In the genomic region with DNA sequence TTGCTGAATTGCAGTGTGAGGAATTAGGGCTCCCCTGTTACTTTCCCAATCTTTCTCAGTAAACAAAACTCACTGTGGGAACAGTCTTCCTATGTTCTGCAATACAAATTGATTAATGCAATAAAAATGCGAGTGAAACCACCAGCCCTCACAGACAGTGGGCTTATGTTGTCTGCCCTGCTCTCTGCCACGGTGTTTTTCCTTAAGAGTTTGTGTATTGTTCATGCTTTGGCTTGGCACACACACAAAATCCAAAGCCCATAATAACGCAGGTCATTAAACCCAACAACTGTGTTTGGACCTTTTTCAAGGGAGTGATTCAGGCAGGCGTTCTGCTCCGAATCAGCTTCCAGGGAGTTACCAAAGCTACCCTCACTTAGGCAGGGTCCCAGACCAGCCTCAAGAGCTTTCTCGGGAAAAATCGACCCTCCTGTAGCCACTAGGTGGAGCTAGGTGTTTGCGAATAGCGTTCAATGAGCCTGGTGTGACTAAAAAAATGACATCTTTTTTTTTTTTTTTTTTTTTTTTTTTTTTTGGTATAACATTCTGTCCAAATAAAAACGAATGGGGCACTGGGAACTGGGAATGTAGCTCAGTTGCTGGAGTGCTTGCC, we compare ENCODE assay signal across 8 mouse cellular contexts. TPM values are rescaled to one million over a fixed set of nuclear protein-coding genes. Genes with fewer than 3 reads are reported as not detected.
DNase-seq lines count a peak whose midpoint lies in the region; ATAC-seq and TF ChIP-seq lines count a peak whose summit lies in the region.

No protein-coding gene starts in this region.

- peak; percentile 77 for DNase-seq in 416B (ENCODE audit: low read depth)
- peak; percentile 88 for DNase-seq in Patski (ENCODE audit: low read depth, low spot score)
- peak; percentile 55 to 61 for DNase-seq in cerebellum, postnatal 36 days
- DNase-seq in gastrocnemius, adult 2 months = peak; percentile 60
- peak; percentile 73 for DNase-seq in limb, embryonic 10.5 days (ENCODE audit: low spot score)

- peak; percentile 86 for ATAC-seq in Patski
- ATAC-seq in intestine, postnatal 0 days = no peak
- ATAC-seq in stomach, embryonic 15.5 days (ENCODE audit: insufficient read depth, low FRiP score, low read depth) = no peak

- H3K4me3 ChIP-seq in gastrocnemius, adult 2 months = peak overlapping the region; percentile 55
- no peak overlapping the region for H3K4me3 ChIP-seq in intestine, postnatal 0 days (ENCODE audit: low read depth, low read length)
- H3K4me3 ChIP-seq in limb, embryonic 10.5 days = no peak overlapping the region
- H3K4me3 ChIP-seq in myocyte = no peak overlapping the region
- H3K4me3 ChIP-seq in stomach, embryonic 15.5 days (replicated peaks) = no peak overlapping the region

- intact Hi-C loops in gastrocnemius, adult 2 months (cut with DNase I) = loop anchor here (5.0 to 10.0 kb wide), 3 partner anchors 36 to 557 kb away; a partner anchor contains a TSS

- H3K4me2 ChIP-seq in intestine, postnatal 0 days (replicated peaks; ENCODE audit: low read depth) = no peak overlapping the region
- peak overlapping the region; percentile 96 for H3K4me2 ChIP-seq in myocyte (ENCODE audit: low read depth)
- 0 out of 2 replicates have a peak overlapping the region, but pooled peaks have one; percentile 5 for H3K4me2 ChIP-seq in stomach, embryonic 15.5 days

- H3K4me1 ChIP-seq in intestine, postnatal 0 days (replicated peaks; ENCODE audit: control insufficient read depth, insufficient read depth, low read length) = no peaks in the 10 kb centered on the region
- H3K4me1 ChIP-seq in limb, embryonic 10.5 days = peaks cover 22% of the 10 kb centered on the region
- H3K4me1 ChIP-seq in stomach, embryonic 15.5 days = peaks cover 2% of the 10 kb centered on the region; the same call in 1 of the 2 replicates

- H3K36me3 ChIP-seq in intestine, postnatal 0 days (ENCODE audit: control insufficient read depth, insufficient read depth) = no peaks in the 10 kb centered on the region
- H3K36me3 ChIP-seq in limb, embryonic 10.5 days = no peaks in the 10 kb centered on the region
- no peaks in the 10 kb centered on the region for H3K36me3 ChIP-seq in myocyte (ENCODE audit: control insufficient read depth, insufficient read depth)
- H3K36me3 ChIP-seq in stomach, embryonic 15.5 days = no peaks in the 10 kb centered on the region

- in situ Hi-C loops in Patski (cut with MboI; ENCODE audit: low pct_unique_long_range_greater_than_20kb) = no loop called here

- TF ChIP-seq POLR2A in myocyte (IDR thresholded peaks at IDR 0.05; ENCODE audit: insufficient read length, low read depth) = no peak

- no peaks in the 10 kb centered on the region for H3K79me2 ChIP-seq in myocyte (ENCODE audit: control insufficient read depth, insufficient read depth)

- WGBS in intestine, postnatal 0 days = 13% methylated on average over 10 of the region's 10 CpGs
- 15% methylated on average over 10 of the region's 10 CpGs for WGBS in limb, embryonic 10.5 days
- WGBS in stomach, embryonic 15.5 days = 9% methylated on average over 10 of the region's 10 CpGs

- H3K9me3 ChIP-seq in intestine, postnatal 0 days (ENCODE audit: control insufficient read depth) = no peaks in the 10 kb centered on the region
- H3K9me3 ChIP-seq in limb, embryonic 10.5 days (replicated peaks) = no peaks in the 10 kb centered on the region
- H3K9me3 ChIP-seq in stomach, embryonic 15.5 days = no peaks in the 10 kb centered on the region

- 0 out of 2 replicates have a peak overlapping the region, but pooled peaks have one; percentile 28 for H3K27ac ChIP-seq in gastrocnemius, adult 2 months
- H3K27ac ChIP-seq in intestine, postnatal 0 days (ENCODE audit: low read depth, low read length) = no peak overlapping the region
- H3K27ac ChIP-seq in limb, embryonic 10.5 days = no peak overlapping the region
- H3K27ac ChIP-seq in stomach, embryonic 15.5 days = no peak overlapping the region

- H3K27me3 ChIP-seq in Patski (no peaks in the 10 kb centered on the region), myocyte (ENCODE audit: control insufficient read depth, insufficient read depth, insufficient read length) (no peaks in the 10 kb centered on the region)
- no peaks in the 10 kb centered on the region for H3K27me3 ChIP-seq in intestine, postnatal 0 days (replicated peaks; ENCODE audit: control insufficient read depth, insufficient read depth, low read length)
- peaks cover 11% of the 10 kb centered on the region; the same call in 1 of the 2 replicates for H3K27me3 ChIP-seq in limb, embryonic 10.5 days (ENCODE audit: low read depth, poor library complexity, severe bottlenecking)
- 0 out of 2 replicates have a peak, but pooled peaks cover 3% of the 10 kb centered on the region for H3K27me3 ChIP-seq in stomach, embryonic 15.5 days (replicated peaks)

- POLR2A ChIA-PET in Patski (lab: Charles Lee) = interaction anchor here (0.7 to 1.0 kb wide), 4 partner anchors 15 to 382 kb away, joined by 4 to 8 read pairs (median 5); no protein-coding TSS in a partner anchor

- H3K9ac ChIP-seq in intestine, postnatal 0 days (ENCODE audit: low read depth, low read length) = no peak overlapping the region
- H3K9ac ChIP-seq in stomach, embryonic 15.5 days = no peak overlapping the region

- no peak overlapping the region for H3ac ChIP-seq in myocyte (ENCODE audit: control insufficient read depth, insufficient read length)

- TF ChIP-seq CTCF in Patski (IDR thresholded peaks at IDR 0.05) = peak; percentile 76
- peak; percentile 74 for TF ChIP-seq CTCF in gastrocnemius, adult 2 months (IDR thresholded peaks at IDR 0.05)
- peak; percentile 80 for TF ChIP-seq CTCF in intestine, postnatal 0 days (IDR thresholded peaks at IDR 0.05; ENCODE audit: low read depth)

- CTCF ChIA-PET in Patski (lab: Charles Lee) = interaction anchor here (0.6 to 7.0 kb wide), 20 partner anchors 10 to 560 kb away, joined by 3 to 53 read pairs (median 3); a partner anchor contains a TSS

TF ChIP-seq in myocyte, 11 proteins besides CTCF, POLR2A, EP300 and RAD21:
- no peak for TF ChIP-seq USF1 (IDR thresholded peaks at IDR 0.05; ENCODE audit: low read depth)
- no peak for TF ChIP-seq SRF (IDR thresholded peaks at IDR 0.05; ENCODE audit: control insufficient read depth, insufficient read length, low read depth)
- no peak for TF ChIP-seq TCF3 (IDR thresholded peaks at IDR 0.05; ENCODE audit: insufficient read length, low read depth)
- TF ChIP-seq POLR2AphosphoS2 (IDR thresholded peaks at IDR 0.05; ENCODE audit: insufficient read length, low read depth) = no peak
- TF ChIP-seq MYOG (IDR thresholded peaks at IDR 0.05; ENCODE audit: control insufficient read depth in 1 of 3, insufficient read depth in 1 of 3, insufficient read length in 2 of 3, low read depth in 2 of 3) = no peak
- TF ChIP-seq CEBPB (IDR thresholded peaks at IDR 0.05; ENCODE audit: insufficient read depth, poor library complexity, severe bottlenecking) = no peak
- TF ChIP-seq MAX (IDR thresholded peaks at IDR 0.05; ENCODE audit: low read depth) = no peak
- no peak for TF ChIP-seq REST (IDR thresholded peaks at IDR 0.05; ENCODE audit: insufficient read depth, insufficient read length)
- TF ChIP-seq MYOD1 (IDR thresholded peaks at IDR 0.05; ENCODE audit: control insufficient read depth in 1 of 3, insufficient read length in 2 of 3, low read depth in 2 of 3) = no peak
- no peak for TF ChIP-seq TCF12 (IDR thresholded peaks at IDR 0.05; ENCODE audit: insufficient read depth, poor library complexity, severe bottlenecking)

RNA-seq across cellular contexts. Expression of a gene that starts 36.1 kb away (rescaled TPM):
- polyA plus RNA-seq in Patski (2021) (24.6 TPM), myocyte (2012; fragmentation: generic; extraction: Trizol) (8.3 TPM)
- total RNA-seq in gastrocnemius, adult 2 months (2021) = under 1 TPM; 0.43 to 0.89 TPM
- 0.20 and 0.42 TPM in 2 replicates for polyA plus RNA-seq in intestine, postnatal 0 days (2015; fragmentation: Nextera tagmentation; extraction: Ambion mirVana)
- polyA plus RNA-seq in limb, embryonic 10.5 days (2016; fragmentation: Nextera tagmentation; extraction: Ambion mirVana) = 0.06 and 0.09 TPM in 2 replicates
- 0.93 and 1.2 TPM in 2 replicates for polyA plus RNA-seq in stomach, embryonic 15.5 days (2015; fragmentation: Nextera tagmentation; extraction: Ambion mirVana)

RNA-seq across cellular contexts. Expression of a gene that starts 46.5 kb away (rescaled TPM):
- polyA plus RNA-seq in Patski (2021) (66.6 TPM), myocyte (2012; fragmentation: generic; extraction: Trizol) (26.0 TPM)
- 1 to 10 TPM; 6.7 to 7.8 TPM for total RNA-seq in gastrocnemius, adult 2 months (2021)
- polyA plus RNA-seq in intestine, postnatal 0 days (2015; fragmentation: Nextera tagmentation; extraction: Ambion mirVana) = 145 and 152 TPM in 2 replicates
- 106 and 112 TPM in 2 replicates for polyA plus RNA-seq in limb, embryonic 10.5 days (2016; fragmentation: Nextera tagmentation; extraction: Ambion mirVana)
- polyA plus RNA-seq in stomach, embryonic 15.5 days (2015; fragmentation: Nextera tagmentation; extraction: Ambion mirVana) = 139 and 155 TPM in 2 replicates
